Mouse (Mus musculus) lung, postnatal 0 days (tissue): ENCODE results near the gene Aldh8a1.

Experiments used
- CTCF ChIP-seq: IDR thresholded peaks from 2 replicates; pipeline ENCODE4 v1.5.1; 2016; ENCODE audit warnings: antibody characterized with exemption, mild to moderate bottlenecking
- EP300 ChIP-seq: IDR thresholded peaks from 2 replicates; pipeline ENCODE4 v1.6.1; 2016; ENCODE audit warnings: antibody characterized with exemption, mild to moderate bottlenecking, control low read depth

DNA sequence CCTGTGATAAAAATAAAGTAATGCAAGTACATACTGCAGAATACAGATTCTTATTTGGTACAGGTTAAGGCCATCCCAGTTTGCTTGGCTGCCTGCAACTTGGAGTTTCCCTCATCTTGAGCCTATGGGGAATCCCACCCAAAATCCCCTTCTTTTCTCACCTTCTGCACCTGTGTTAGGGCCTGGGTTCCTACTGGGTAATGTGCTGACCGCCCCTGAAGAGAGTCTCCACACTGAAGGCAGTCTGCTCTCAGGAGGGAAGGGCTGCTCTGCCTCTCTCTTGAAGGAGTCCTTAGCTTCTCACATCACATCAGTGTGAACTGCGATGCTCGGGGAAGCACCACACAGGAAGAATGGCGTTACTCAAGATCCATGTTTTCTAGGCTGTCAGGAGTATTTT is 11.2 kb upstream of the Aldh8a1 start:
- no peak for TF ChIP-seq CTCF
- TF ChIP-seq EP300 = no peak
